Mouse (Mus musculus) spleen, adult 2 months (tissue): Measurements from ENCODE around the gene Shc2.

Source experiments
- CTCF ChIP-seq: fragments of 200-500 bp; IDR thresholded peaks from 2 replicates; pipeline ENCODE4 v1.5.1; 2011; ENCODE audit warnings: mild to moderate bottlenecking, inconsistent platforms; ENCODE audit not compliant: insufficient read depth, insufficient read length, insufficient replicate concordance; ENCODE audit errors: extremely low read depth
- POLR2A ChIP-seq: fragments of 200-500 bp; IDR thresholded peaks from 2 replicates; pipeline ENCODE4 v1.6.1; 2011; ENCODE audit warnings: low read depth, low read length, inconsistent platforms

DNA sequence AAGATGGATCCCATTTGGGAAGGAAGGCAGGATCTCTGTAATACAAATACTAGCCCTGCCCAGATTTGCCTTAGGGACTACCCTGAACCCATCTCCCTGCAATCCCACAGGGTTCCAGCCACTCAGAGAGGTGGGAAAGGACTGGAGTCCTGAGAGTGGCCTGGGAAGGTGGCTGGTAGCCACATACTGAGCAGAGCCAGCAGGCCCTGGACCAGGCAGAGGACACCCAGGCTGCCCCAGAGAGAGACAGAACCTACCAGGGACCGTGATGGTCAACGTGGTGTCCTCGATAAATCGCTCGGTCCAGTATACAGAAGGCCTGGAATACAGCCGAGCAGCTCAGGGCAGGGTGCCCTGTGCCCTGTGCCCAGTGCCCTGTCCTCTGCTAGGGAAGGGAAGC, 52.6 kb downstream of the Shc2 start:
- no peak for TF ChIP-seq CTCF
- TF ChIP-seq POLR2A: no peak
